Mouse (Mus musculus): ENCODE results near the gene Polr3g.

DNA sequence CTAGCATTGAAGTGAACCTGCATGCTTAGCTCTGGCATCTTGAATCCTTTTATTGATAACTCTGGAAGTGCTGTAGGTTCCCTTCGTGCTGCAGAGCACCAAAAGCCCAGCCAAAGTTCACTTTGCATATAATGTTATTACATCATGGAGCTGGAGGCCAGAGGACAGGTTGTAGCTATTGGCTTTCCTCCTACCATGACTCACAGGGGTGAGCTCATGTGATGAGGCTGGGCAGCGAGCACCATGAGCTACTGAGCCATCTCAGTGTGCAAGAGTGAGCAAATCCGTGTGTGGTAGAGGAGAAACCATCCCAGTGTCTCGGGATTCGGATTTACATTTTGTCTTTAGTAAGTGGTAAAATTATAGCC is 46.5 kb downstream of the Polr3g start:
- TF ChIP-seq POLR2A (IDR thresholded peaks at IDR 0.05; ENCODE audit: insufficient read depth, low read depth, low read length): no peak
- TF ChIP-seq CTCF (IDR thresholded peaks at IDR 0.05): no peak
- no peak for TF ChIP-seq EP300 (IDR thresholded peaks at IDR 0.05; ENCODE audit: insufficient read depth, low read depth, low read length)
